Mouse (Mus musculus) heart, postnatal 36 days (tissue): ENCODE data around the gene Ltb4r1. TPM values are rescaled to one million over a fixed set of nuclear protein-coding genes. Genes with fewer than 3 reads are reported as not detected.
A peak's percentile ranks its signal among the peaks of the same experiment; 100 is the strongest.

ENCODE experiments used
- DNase-seq, 2 experiments: peaks; one replicate each; pipeline ENCODE4 v3.0.0; 2021 to 2022
- intact Hi-C: fragments of 180-260 bp; cut with DNase I; formaldehyde crosslinking; loops from one replicate; pipeline ENCODE4 v1.15.1; 2025
- total RNA-seq, 2 experiments: library from RNA; stranded (reverse); gene quantifications; 2 replicates each; pipeline ENCODE4 v1.2.3; 2021

The Ltb4r1 gene
- under 1 TPM in 1 of 2 experiments, not detected in 1; 0.24 TPM for total RNA-seq

- DNase-seq, result no peak
- intact Hi-C loops, result loop anchor here (2.0 to 5.0 kb wide), 2 partner anchors 13 to 152 kb away; no protein-coding TSS in a partner anchor
Observed at GRCm38 (mm10) chr14:55765696-55766095, at the start of gene Ltb4r1. Gene Ltb4r1 (plus strand): TSS chr14:55765962.

DNA sequence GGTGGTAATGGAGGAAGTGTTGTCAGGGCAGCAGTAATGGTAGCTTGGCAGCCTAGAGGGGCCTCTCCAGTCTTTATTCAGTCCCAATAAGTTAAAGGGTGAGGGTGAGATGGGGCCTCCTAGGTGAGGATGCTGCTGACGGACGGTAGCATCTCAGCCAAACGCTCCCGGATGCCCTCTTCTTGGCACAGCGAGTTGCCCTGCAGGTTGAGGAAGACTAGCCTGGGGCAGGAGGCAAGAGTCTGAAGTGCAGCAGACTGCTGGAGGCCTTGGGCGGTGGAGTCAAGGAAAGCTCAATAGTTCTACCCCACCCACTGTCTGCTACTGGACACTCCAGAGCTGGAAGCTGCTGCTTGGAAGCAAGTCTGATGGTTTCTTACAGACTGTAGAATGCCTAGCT lies 49.5 kb upstream of the Ltb4r1 start:
- DNase-seq, result no peak
- intact Hi-C loops, result no loop called here

- intact Hi-C loops, result no loop called here
- DNase-seq, result no peak
Observed at GRCm38 (mm10) chr14:55716884-55717283, 48.9 kb upstream of the Ltb4r1 start.

DNA sequence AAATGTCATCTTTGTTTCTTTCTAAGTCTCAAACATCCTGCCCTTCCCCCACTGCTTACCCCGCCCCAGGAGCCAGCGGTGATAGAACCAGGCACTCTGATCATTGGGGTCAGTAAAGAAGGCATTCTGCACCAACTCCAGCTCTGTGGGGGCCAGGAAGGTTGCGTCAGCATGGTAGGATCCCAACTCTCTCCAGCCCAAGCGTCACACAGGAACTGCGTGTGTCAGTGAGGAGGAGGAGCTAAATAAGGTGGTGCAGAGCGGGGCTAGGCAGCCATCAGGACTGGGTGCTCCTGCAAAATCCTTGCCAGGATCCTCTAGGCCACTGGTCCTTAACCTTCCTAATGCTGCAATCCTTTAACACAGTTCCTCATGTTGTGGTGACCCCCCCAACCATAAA lies 46.0 kb upstream of the Ltb4r1 start:
- no peak for DNase-seq
- intact Hi-C loops, result loop anchor here (5.0 kb wide), 1 partner anchor 82 kb away; the partner anchor contains the start of genes Gm49378 and Ipo4

DNA sequence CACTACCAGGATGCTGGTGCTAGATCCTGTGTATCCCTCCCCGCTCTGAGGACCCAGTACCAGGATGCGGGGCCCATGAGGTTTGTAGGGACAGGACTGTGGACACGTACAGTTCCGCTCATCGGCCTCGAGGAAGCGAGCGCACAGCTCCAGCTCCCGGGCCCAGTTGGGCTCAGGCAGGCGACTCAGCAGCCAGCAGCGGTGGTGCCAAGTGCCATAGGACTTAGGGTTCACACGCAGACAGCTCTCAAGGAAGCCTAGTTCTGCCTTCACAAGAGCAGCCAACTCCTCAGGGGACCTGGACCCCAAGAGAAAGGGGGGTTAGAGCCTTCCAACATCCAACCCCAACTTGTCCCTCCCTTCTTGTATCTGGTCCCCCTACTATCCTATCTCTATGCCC lies 45.1 kb upstream of the Ltb4r1 start:
- DNase-seq, result no peak
- intact Hi-C loops, result loop anchor here (5.0 kb wide), 1 partner anchor 83 kb away; the partner anchor contains the start of genes Gm49378 and Ipo4

DNA sequence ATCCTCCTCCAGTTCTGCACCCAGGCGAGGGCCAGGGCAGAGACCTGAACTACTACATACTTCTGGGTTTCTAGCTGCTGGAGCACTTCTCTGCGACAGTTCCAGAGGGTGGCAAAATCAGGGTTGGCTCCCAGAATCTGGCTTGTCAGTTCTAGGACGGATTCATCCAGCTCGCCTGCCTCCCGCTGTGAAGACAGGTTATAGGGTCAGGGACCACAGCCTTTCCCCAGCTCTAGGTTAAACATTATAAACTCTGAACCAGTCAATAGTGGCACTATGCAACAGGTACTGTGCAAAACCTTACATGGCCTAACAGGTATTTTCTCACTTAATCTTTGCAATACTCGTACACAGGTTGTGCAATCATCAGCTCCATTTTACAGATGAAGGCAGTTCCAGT lies 44.7 kb upstream of the Ltb4r1 start:
- DNase-seq, result no peak
- intact Hi-C loops, result loop anchor here (5.0 kb wide), 1 partner anchor 84 kb away; the partner anchor contains the start of genes Gm49378 and Ipo4

GRCm38 (mm10) chr14:55721700-55722437 lies 43.9 kb upstream of the Ltb4r1 start, which contains the start of gene Rabggta:
Gene Rabggta (minus strand): TSS chr14:55722263.
- DNase-seq, result peak; percentile 91
- intact Hi-C loops, result loop anchor here (1.0 to 5.0 kb wide), 2 partner anchors 40 to 85 kb away; partner anchors contain the start of genes Gm49378 and Ipo4

DNA sequence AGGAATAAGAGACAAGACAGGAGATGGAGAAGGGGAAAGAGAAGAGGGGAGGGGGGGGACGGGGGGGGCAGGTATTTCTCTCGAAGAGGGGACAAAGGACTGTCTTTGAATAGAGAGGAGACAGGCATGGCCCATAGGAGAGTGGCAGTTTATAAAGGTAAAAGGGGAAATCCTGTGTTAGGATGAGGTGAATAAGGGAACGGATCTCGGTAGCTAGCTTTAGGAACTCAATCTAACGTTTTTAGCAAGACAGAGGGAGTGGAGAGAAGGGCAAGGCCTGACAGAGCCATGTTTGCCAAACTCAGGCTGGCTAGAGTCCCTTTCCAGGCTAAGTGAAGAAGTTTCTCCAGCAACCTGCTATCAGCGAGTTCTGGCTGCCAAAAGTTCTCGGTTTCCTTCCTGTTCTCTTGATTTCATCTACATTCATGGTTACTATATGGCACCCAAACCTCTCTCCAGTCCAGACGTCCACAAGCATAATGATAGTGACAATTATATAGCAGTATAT lies 43.3 kb upstream of the Ltb4r1 start:
- intact Hi-C loops, result loop anchor here (1.0 to 5.0 kb wide), 2 partner anchors 40 to 85 kb away; partner anchors contain the start of genes Gm49378 and Ipo4
- DNase-seq, result no peak

- no peak for DNase-seq
- intact Hi-C loops, result loop anchor here (5.0 kb wide), 1 partner anchor 86 kb away; the partner anchor contains the start of genes Gm49378 and Ipo4
Observed at GRCm38 (mm10) chr14:55723433-55723832, 42.3 kb upstream of the Ltb4r1 start.

DNA sequence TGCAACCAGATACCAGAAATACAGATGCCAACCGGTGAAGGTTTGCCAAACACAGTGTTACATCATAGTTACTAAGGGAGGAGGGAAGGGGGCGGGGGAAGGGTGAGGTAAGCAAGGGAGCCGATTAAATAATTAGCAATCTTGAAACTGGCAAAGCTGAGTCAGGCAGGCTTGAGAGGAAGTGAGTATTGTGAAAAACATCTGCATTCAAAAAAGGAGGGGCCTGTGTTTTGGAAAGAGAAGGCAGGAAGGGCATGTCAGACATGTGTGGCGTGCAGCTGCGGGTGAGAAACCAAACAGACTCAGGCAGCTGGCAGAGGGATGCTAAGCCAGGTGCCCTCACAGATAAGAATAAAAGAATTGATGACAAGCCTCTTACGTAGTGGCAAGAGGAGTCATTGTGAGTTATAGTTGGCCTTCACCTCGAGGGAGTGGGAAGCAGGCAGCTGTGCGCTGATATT lies 41.3 kb upstream of the Ltb4r1 start:
- DNase-seq, result peak; percentile 24 to 41
- intact Hi-C loops, result loop anchor here (2.0 to 5.0 kb wide), 2 partner anchors 18 to 87 kb away; partner anchors contain the start of genes Gm49378 and Ipo4

DNA sequence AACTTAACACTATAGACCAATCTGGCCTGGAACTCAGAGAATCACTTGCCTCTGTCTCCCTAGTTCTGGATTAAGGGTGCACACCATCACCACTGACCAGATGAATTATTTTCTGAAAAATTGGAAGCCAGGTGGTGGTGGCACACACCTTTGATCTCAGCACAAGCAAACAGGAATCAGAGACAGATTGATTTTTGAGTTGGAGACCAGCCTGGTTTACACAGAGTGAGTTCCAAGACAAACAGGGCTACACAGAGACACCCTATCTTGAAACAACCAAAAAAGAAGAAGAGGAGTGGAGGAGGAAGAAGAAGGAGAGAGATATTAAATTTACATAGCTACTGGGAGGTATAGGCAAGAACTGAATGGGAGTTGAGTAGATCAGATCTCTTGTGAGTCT lies 39.5 kb upstream of the Ltb4r1 start:
- no peak for DNase-seq
- intact Hi-C loops, result no loop called here

DNA sequence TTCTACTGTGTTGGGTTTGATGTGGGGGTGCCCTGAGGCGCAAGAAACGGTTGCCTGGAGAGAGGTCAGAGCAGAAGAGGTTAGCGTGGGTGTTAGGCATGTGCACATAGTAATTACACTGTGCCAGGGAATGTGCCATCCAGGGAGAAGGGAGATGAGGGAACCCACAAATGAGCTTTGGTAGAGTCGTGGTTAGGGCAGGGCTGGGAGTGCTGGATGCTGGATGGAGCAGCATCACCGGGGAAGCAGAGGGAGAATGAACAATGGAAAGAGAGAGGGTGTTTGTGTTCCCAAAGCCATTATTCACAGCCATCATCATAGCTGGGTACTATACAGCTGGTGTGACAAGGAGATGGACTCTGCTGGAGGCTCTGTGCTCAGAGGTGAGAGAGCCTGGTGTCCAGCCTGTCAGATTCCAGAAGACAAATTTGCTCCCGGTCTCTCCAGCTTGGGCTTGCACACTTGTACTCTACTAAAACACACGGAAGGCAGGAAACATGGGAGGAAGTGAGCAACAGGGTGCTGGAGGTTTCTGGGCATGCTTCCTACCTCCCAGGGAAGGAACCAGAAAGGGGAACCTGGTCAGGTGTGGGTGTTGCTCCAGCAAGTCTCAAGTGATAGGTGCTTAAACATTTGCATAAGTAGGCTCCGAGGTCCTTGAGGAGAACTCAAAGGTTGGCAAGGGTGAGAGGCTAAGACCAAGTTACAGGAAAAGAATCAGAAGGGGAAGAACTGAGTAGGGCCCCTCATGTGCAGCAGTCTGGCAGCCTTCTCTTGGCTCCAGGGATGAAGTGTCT lies 37.7 kb upstream of the Ltb4r1 start:
- intact Hi-C loops, result no loop called here
- DNase-seq, result no peak

DNA sequence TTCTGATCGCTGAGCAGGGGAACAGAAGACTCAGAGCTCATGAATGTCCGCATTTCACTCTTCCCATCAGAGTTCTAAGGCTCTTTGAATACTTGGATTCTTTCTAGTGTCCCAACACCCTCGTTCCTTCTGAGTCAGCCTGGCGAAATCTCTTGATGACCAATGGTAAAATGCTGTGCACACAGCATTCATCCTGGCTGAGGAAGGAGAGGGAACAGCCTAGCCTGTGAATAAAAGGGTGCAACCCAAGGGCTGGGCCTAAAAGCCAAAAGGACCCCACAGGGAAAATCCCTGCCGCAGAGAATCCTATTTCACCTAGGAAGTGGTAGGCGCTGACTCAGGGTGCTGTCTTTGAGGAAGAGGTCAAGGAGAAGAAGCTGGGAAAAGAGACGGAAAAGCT lies 35.6 kb upstream of the Ltb4r1 start:
- intact Hi-C loops, result no loop called here
- no peak for DNase-seq

DNA sequence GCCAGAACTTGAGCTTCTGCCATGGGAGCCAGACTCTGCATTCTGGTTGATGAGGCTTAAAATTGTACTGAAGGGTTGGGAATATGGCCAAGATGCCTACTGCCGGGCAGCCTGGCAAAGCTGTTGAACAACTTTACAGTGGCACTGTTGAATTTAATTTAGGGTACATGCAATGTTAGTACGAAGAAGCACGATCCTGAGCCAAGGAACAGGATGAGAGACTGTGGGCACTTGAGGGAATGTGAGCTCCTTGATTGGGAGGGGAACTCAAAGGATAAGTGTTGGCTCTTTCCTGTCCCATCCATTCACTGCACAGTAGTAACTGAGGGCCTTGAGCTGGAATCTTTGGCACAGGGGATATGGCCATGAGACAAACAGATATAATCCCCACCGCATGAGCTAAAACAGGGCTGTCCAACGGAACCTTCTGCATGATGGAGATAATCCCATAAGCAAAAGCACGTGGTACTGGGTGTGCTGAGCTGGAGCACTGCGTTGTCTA lies 35.2 kb upstream of the Ltb4r1 start:
- intact Hi-C loops, result no loop called here
- no peak for DNase-seq

DNA sequence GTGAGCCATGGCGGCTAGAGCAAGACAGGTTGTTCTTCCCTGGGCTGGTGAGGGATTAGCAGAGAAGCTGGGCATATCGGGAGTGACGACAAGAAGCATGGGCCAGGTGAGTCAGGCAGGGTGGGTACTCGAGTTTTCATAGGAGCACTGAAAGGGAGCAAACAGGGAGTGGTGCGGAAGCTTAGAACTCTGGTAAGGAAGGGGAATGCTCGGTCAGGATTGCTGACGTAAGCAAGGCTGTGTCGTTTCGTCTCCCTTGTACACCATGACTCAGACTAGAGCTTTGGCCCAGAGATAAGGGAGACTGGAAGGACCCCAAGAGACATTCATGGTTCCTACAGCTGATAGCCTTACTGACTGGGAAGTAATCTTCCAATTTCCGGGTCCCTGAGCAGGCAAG lies 31.9 kb upstream of the Ltb4r1 start:
- intact Hi-C loops, result no loop called here
- DNase-seq, result no peak

GRCm38 (mm10) chr14:55734869-55735268 lies 30.9 kb upstream of the Ltb4r1 start:
- no peak for DNase-seq
- intact Hi-C loops, result no loop called here

GRCm38 (mm10) chr14:55735334-55735733 lies 30.4 kb upstream of the Ltb4r1 start:
- no peak for DNase-seq
- intact Hi-C loops, result no loop called here

- intact Hi-C loops, result no loop called here
- no peak for DNase-seq
Observed at GRCm38 (mm10) chr14:55735758-55736157, 30.0 kb upstream of the Ltb4r1 start.

- intact Hi-C loops, result no loop called here
- no peak for DNase-seq
Observed at GRCm38 (mm10) chr14:55737086-55737687, 28.6 kb upstream of the Ltb4r1 start.

GRCm38 (mm10) chr14:55743711-55744110 lies 22.1 kb upstream of the Ltb4r1 start:
- peak; percentile 91 to 94 for DNase-seq
- intact Hi-C loops, result loop anchor here (1.0 to 2.0 kb wide), 3 partner anchors 19 to 114 kb away; no protein-coding TSS in a partner anchor
